Mouse (Mus musculus) CD4-positive naive resting alpha-beta T cell, adult 57 days (primary cell): ENCODE data around the gene Dnajc2. TPM values are rescaled to one million over a fixed set of nuclear protein-coding genes. Genes with fewer than 3 reads are reported as not detected.

Experiments
- total RNA-seq: library from RNA; stranded (reverse); gene quantifications from one replicate; pipeline ENCODE4 v1.2.4, GENCODE M21; 2023

Gene Dnajc2
- total RNA-seq = 56.7 TPM

GRCm38 (mm10) chr5:21785053-21785452 lies at the start of gene Dnajc2, which contains the start of gene Psmc2:
Gene Dnajc2, minus strand, starts transcription at chr5:21785251.
Gene Psmc2, plus strand, starts transcription at chr5:21785283.

GRCm38 (mm10) chr5:21736956-21737585 lies 48.0 kb downstream of the Dnajc2 start, which contains the start of gene Pmpcb:
Gene Pmpcb, plus strand, starts transcription at chr5:21737141.

Other genes with a start within 250 kb of the Dnajc2 start
- not detected for gene Lrrc17, start 241.7 kb downstream of the Dnajc2 start, total RNA-seq
- gene Fbxl13, start 139.6 kb downstream of the Dnajc2 start, total RNA-seq = not detected
- 34.0 TPM for gene Armc10, start 139.4 kb downstream of the Dnajc2 start, total RNA-seq
- gene Napepld, start 83.9 kb downstream of the Dnajc2 start, total RNA-seq = 2.5 TPM
- 80.3 TPM for gene Pmpcb, start 48.1 kb downstream of the Dnajc2 start, total RNA-seq
- 66.0 TPM for gene Psmc2, start within 50 bp of the Dnajc2 start, total RNA-seq
- not detected for gene Slc26a5, start 80.4 kb upstream of the Dnajc2 start, total RNA-seq